Mouse (Mus musculus): ENCODE measurements around the gene Dkkl1.

Dkkl1 gene

GRCm38 (mm10) chr7:45163735-45164490 lies 48.0 kb downstream of the Dkkl1 start, which contains the start of gene Slc17a7:
TSS of gene Slc17a7 (plus strand) at chr7:45163949.
- peak; percentile 81 for DNase-seq

- no peak for DNase-seq
Measured at GRCm38 (mm10) chr7:45162996-45163615, 48.8 kb downstream of the Dkkl1 start.

- no peak for DNase-seq
Measured at GRCm38 (mm10) chr7:45162551-45162950, 49.4 kb downstream of the Dkkl1 start.

- DNase-seq, result peak; percentile 98
Measured at GRCm38 (mm10) chr7:45161612-45162473, 50.1 kb downstream of the Dkkl1 start.

GRCm38 (mm10) chr7:45160866-45161265 lies 51.1 kb downstream of the Dkkl1 start:
- DNase-seq, result no peak

GRCm38 (mm10) chr7:45160316-45160800 lies 51.6 kb downstream of the Dkkl1 start:
- no peak for DNase-seq

GRCm38 (mm10) chr7:45158991-45159390 lies 53.0 kb downstream of the Dkkl1 start:
- DNase-seq, result no peak
